Mouse (Mus musculus): ENCODE measurements around the gene Prim1. TPM values are rescaled to one million over a fixed set of nuclear protein-coding genes. Genes with fewer than 3 reads are reported as not detected.
A peak's percentile ranks its signal among the peaks of the same experiment; 100 is the strongest.
"Not testable (repeated sequence)": the region's sequence is repeated elsewhere in the genome, so short reads cannot be mapped to it uniquely, and the experiment has no call there.

The Prim1 gene
- polyA plus RNA-seq, 1 experiment from 2014 or later = 66.1 TPM

DNA sequence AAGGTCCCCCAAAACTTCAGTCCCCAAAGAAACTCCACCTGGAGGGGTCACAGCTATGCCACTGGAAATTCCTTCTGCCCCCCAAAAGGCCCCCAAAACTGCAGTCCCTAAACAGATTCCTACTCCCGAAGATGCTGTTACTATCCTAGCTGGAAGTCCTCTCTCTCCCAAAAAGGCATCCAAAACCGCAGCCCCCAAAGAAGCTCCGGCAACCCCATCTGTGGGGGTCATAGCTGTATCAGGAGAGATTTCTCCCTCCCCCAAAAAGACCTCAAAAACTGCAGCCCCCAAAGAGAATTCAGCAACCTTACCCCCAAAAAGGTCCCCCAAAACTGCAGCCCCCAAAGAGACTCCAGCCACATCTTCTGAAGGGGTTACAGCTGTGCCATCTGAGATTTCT is 27.5 kb downstream of the Prim1 start:
- Histone ChIP-seq H3K27ac (ENCODE audit: low read length) (no peak overlapping the region), H3K27me3 (replicated peaks; ENCODE audit: control insufficient read depth, insufficient read depth, low read length) (no peaks in the 10 kb centered on the region), H3K4me2 (ENCODE audit: low read depth, low read length) (no peak overlapping the region), H3K4me1 (ENCODE audit: control insufficient read depth, insufficient read depth, low read length) (peaks cover 30% of the 10 kb centered on the region), H3K9ac (ENCODE audit: low read depth, low read length) (no peak overlapping the region), H3K9me3 (ENCODE audit: control insufficient read depth, low read length) (no peaks in the 10 kb centered on the region), H3K36me3 (ENCODE audit: control insufficient read depth, insufficient read depth, low read length) (peaks cover 34% of the 10 kb centered on the region), H3K4me3 (ENCODE audit: low read length) (no peak overlapping the region)
- 82% methylated on average over 3 of the region's 3 CpGs for WGBS
- no peak for ATAC-seq

DNA sequence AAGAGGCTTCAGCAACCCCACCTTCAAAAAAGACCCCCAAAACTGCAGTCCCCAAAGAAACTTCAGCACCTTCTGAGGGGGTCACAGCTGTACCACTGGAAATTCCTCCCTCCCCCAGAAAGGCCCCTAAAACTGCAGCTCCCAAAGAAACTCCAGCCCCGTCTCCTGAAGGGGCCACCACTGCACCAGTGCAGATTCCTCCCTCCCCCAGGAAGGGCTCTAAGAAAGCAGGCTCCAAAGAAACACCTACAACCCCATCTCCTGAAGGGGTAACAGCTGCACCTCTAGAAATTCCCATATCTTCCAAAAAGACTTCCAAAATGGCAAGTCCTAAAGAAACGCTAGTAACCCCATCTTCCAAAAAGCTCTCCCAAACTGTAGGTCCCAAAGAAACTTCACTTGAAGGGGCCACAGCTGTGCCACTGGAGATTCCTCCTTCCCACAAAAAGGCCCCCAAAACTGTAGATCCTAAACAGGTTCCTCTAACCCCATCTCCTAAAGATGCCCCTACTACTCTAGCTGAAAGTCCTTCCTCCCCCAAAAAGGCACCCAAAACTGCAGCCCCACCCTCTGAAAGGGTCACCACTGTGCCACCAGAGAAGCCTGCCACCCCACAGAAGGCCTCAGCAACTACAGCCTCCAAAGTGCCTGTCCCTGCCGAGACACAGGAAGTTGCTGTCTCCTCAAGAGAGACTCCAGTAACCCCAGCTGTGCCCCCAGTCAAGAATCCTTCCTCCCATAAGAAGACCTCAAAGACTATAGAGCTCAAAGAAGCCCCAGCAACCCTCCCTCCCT is 28.3 kb downstream of the Prim1 start:
- H3K4me3 ChIP-seq (ENCODE audit: low read length) = no peak overlapping the region
- H3K9ac ChIP-seq (ENCODE audit: low read depth, low read length) = no peak overlapping the region
- H3K4me2 ChIP-seq (ENCODE audit: low read depth, low read length) = no peak overlapping the region
- H3K27me3 ChIP-seq (replicated peaks; ENCODE audit: control insufficient read depth, insufficient read depth, low read length) = no peaks in the 10 kb centered on the region
- no peak overlapping the region for H3K27ac ChIP-seq (ENCODE audit: low read length)
- peaks cover 34% of the 10 kb centered on the region for H3K36me3 ChIP-seq (ENCODE audit: control insufficient read depth, insufficient read depth, low read length)
- no peaks in the 10 kb centered on the region for H3K9me3 ChIP-seq (ENCODE audit: control insufficient read depth, low read length)
- peaks cover 28% of the 10 kb centered on the region for H3K4me1 ChIP-seq (ENCODE audit: control insufficient read depth, insufficient read depth, low read length)
- 63% methylated on average over 3 of the region's 3 CpGs for WGBS
- no peak for ATAC-seq

DNA sequence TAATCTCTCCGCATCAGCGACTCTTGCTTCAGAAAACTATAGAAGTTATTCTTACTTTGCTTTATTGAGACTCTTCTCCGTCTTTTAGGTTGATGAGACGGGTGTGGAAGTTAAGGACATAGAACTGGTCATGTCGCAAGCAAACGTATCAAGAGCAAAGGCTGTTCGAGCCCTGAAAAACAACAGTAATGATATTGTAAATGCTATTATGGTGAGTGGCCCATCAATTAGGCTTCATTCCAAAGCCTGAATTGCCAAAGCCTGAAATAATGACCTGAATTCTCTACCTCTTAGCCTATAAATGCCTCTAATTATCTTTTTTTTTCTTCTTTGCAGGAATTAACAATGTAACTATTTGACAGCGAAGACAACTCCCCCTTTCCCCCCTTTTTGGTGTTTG is 33.2 kb downstream of the Prim1 start:
- H3K9me3 ChIP-seq (ENCODE audit: control insufficient read depth, low read length) = no peaks in the 10 kb centered on the region
- ATAC-seq = no peak
- H3K27ac ChIP-seq (ENCODE audit: low read length) = no peak overlapping the region
- no peak overlapping the region for H3K4me3 ChIP-seq (ENCODE audit: low read length)
- no peaks in the 10 kb centered on the region for H3K27me3 ChIP-seq (replicated peaks; ENCODE audit: control insufficient read depth, insufficient read depth, low read length)
- 95% methylated on average over 8 of the region's 8 CpGs for WGBS
- no peak overlapping the region for H3K4me2 ChIP-seq (ENCODE audit: low read depth, low read length)
- H3K36me3 ChIP-seq (ENCODE audit: control insufficient read depth, insufficient read depth, low read length) = peaks cover 28% of the 10 kb centered on the region
- no peak overlapping the region for H3K9ac ChIP-seq (ENCODE audit: low read depth, low read length)
- peaks cover 3% of the 10 kb centered on the region for H3K4me1 ChIP-seq (ENCODE audit: control insufficient read depth, insufficient read depth, low read length)

DNA sequence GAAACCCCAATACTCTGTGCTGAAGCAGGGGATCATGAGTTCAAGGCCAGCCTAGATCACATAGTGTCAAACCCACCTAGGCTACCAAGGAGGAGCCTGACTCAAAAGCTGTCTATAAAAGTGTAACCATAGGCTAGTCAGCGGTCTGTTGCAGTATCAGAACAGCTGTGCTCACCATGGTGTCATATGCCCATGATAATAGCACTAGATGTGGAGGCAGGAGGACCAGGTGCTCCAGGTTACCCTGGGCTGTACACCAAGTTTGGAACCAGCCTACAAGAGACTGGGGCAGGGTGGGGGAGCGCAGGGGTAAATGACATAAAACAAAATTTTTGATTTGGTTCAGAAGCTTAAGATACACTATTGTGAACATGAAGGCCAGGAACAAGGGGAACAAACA is 34.8 kb downstream of the Prim1 start:
- Histone ChIP-seq H3K9ac (ENCODE audit: low read depth, low read length) (no peak overlapping the region), H3K9me3 (ENCODE audit: control insufficient read depth, low read length) (no peaks in the 10 kb centered on the region), H3K4me2 (ENCODE audit: low read depth, low read length) (no peak overlapping the region), H3K4me3 (ENCODE audit: low read length) (no peak overlapping the region), H3K4me1 (ENCODE audit: control insufficient read depth, insufficient read depth, low read length) (no peaks in the 10 kb centered on the region), H3K27ac (ENCODE audit: low read length) (no peak overlapping the region), H3K36me3 (ENCODE audit: control insufficient read depth, insufficient read depth, low read length) (peaks cover 19% of the 10 kb centered on the region), H3K27me3 (replicated peaks; ENCODE audit: control insufficient read depth, insufficient read depth, low read length) (no peaks in the 10 kb centered on the region)
- ATAC-seq = 0 out of 2 replicates have a peak, but pooled peaks have one; percentile 51
- WGBS = 98% methylated on average over 2 of the region's 2 CpGs

DNA sequence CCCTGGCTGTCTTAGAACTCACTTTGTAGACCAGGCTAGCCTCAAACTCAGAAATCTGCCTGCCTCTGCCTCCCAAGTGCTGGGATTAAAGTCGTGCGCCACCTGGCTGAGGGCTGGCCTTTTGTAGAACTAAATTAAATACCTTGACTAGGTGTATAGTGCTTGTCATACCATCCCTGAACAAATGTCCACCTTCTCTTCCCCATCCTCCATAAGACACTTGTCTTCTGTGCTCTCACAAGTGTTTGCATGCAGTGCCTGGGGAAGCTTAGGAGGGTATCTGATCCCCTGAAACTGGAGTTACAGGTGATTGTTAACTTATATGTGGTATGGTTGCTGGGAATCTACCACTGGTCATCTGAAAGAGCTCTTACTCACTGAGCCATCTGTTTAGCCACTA is 35.4 kb downstream of the Prim1 start:
- Histone ChIP-seq H3K4me1 (ENCODE audit: control insufficient read depth, insufficient read depth, low read length) (no peaks in the 10 kb centered on the region), H3K4me2 (ENCODE audit: low read depth, low read length) (no peak overlapping the region), H3K27ac (ENCODE audit: low read length) (no peak overlapping the region), H3K36me3 (ENCODE audit: control insufficient read depth, insufficient read depth, low read length) (peaks cover 15% of the 10 kb centered on the region), H3K27me3 (replicated peaks; ENCODE audit: control insufficient read depth, insufficient read depth, low read length) (no peaks in the 10 kb centered on the region), H3K9ac (ENCODE audit: low read depth, low read length) (no peak overlapping the region), H3K9me3 (ENCODE audit: control insufficient read depth, low read length) (no peaks in the 10 kb centered on the region), H3K4me3 (ENCODE audit: low read length) (no peak overlapping the region)
- WGBS = 89% methylated on average over 2 of the region's 2 CpGs
- ATAC-seq = no peak

DNA sequence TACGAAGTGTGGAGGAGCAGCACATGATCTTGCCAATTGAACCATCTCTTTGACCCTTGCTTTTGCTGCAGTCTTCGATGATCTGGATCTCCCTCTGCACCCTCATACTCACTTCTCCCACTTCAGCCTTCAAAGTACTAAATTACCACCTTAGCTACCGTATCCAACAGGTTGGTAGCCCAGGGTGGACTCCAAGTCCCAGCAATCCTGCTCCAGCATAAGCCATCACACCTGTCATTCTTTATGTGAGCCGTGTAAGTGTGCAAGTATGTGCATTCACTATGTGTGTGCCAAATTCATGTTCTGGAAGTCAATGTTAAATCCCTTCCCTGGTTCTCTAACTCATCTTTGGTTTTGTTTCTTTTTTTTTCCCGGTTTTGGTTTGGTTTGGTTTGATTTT is 36.6 kb downstream of the Prim1 start:
- no peak for ATAC-seq
- 94% methylated on average over 5 of the region's 5 CpGs for WGBS
- no peak overlapping the region for H3K9ac ChIP-seq (ENCODE audit: low read depth, low read length)
- no peaks in the 10 kb centered on the region for H3K9me3 ChIP-seq (ENCODE audit: control insufficient read depth, low read length)
- H3K36me3 ChIP-seq (ENCODE audit: control insufficient read depth, insufficient read depth, low read length) = peaks cover 11% of the 10 kb centered on the region
- H3K27me3 ChIP-seq (replicated peaks; ENCODE audit: control insufficient read depth, insufficient read depth, low read length) = no peaks in the 10 kb centered on the region
- no peaks in the 10 kb centered on the region for H3K4me1 ChIP-seq (ENCODE audit: control insufficient read depth, insufficient read depth, low read length)
- H3K4me3 ChIP-seq (ENCODE audit: low read length) = no peak overlapping the region
- H3K27ac ChIP-seq (ENCODE audit: low read length) = no peak overlapping the region
- H3K4me2 ChIP-seq (ENCODE audit: low read depth, low read length) = no peak overlapping the region

DNA sequence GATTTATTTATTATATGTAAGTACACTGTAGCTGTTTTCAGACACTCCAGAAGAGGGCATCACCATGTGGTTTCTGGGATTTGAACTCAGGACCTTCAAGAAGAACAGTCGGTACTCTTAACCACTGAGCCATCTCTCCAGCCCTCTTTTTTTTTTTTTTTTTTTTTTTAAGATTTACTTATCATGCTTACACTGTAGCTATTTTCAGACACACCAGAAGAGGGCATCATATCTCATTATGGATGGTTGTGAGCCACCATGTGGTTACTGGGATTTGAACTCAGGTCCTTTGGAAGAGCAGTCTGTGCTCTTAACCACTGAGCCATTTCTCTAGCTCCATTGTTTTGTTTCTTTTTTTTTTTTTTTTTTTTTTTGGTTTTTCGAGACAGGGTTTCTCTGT is 37.2 kb downstream of the Prim1 start:
- not testable (repeated sequence) for H3K4me1 ChIP-seq (ENCODE audit: control insufficient read depth, insufficient read depth, low read length); H3K27ac ChIP-seq (ENCODE audit: low read length); H3K4me3 ChIP-seq (ENCODE audit: low read length); H3K9ac ChIP-seq (ENCODE audit: low read depth, low read length); H3K9me3 ChIP-seq (ENCODE audit: control insufficient read depth, low read length); H3K27me3 ChIP-seq (replicated peaks; ENCODE audit: control insufficient read depth, insufficient read depth, low read length); H3K4me2 ChIP-seq (ENCODE audit: low read depth, low read length); ATAC-seq
- WGBS = 100% methylated on average over 1 of the region's 2 CpGs
- peaks cover 11% of the 10 kb centered on the region for H3K36me3 ChIP-seq (ENCODE audit: control insufficient read depth, insufficient read depth, low read length)

DNA sequence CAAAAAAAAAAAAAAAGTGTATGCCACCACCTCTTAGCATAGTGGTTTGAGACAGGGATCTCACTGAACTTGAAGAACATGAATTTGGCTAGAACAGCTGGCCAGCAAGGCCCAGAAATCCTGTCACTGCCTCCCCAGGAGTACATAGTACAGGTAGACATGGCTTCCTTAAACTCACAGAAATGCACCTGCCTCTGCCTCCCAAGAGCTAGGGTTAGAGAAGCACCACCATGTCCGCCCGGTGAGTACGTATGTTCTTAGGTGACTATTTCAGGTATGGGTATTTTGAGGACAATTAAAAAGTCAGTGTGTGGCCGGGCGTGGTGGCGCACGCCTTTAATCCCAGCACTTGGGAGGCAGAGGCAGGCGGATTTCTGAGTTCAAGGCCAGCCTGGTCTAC is 38.0 kb downstream of the Prim1 start:
- Histone ChIP-seq H3K36me3 (ENCODE audit: control insufficient read depth, insufficient read depth, low read length) (peaks cover 11% of the 10 kb centered on the region), H3K4me1 (ENCODE audit: control insufficient read depth, insufficient read depth, low read length) (peaks cover 4% of the 10 kb centered on the region; the same call in 1 of the 2 replicates), H3K27me3 (replicated peaks; ENCODE audit: control insufficient read depth, insufficient read depth, low read length) (no peaks in the 10 kb centered on the region), H3K9me3 (ENCODE audit: control insufficient read depth, low read length) (no peaks in the 10 kb centered on the region), H3K27ac (ENCODE audit: low read length) (no peak overlapping the region), H3K4me3 (ENCODE audit: low read length) (no peak overlapping the region), H3K9ac (ENCODE audit: low read depth, low read length) (no peak overlapping the region), H3K4me2 (ENCODE audit: low read depth, low read length) (no peak overlapping the region)
- ATAC-seq = no peak
- 94% methylated on average over 8 of the region's 8 CpGs for WGBS

DNA sequence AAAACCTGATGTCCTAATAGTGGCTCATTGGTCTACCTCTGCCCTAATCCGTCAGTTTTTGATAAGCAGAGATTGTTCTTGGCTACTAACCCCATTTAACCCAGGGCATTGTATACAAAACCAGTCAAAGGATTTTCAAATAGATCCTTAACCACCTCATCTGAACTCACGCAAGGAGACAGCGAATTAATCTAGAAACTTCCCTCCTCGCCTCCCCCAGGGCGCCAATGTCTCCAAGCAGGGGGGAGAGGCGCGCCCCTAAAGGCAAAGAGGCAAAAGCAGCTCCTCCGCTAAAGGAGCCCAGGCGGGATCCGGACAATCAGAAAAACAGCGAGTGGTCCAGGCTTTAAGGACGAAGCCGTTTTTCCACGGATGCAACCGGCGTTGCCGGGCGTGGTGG is 43.2 kb downstream of the Prim1 start:
- under 1% methylated on average over 18 of the region's 18 CpGs for WGBS
- peak overlapping the region; percentile 96 for H3K9ac ChIP-seq (ENCODE audit: low read depth, low read length)

More for the DNA sequence above, 43.2 kb downstream of the Prim1 start:
- Histone ChIP-seq H3K9me3 (ENCODE audit: control insufficient read depth, low read length) (no peaks in the 10 kb centered on the region), H3K4me1 (ENCODE audit: control insufficient read depth, insufficient read depth, low read length) (peaks cover 19% of the 10 kb centered on the region), H3K4me3 (ENCODE audit: low read length) (peak overlapping the region; percentile 98), H3K36me3 (ENCODE audit: control insufficient read depth, insufficient read depth, low read length) (no peaks in the 10 kb centered on the region), H3K27me3 (replicated peaks; ENCODE audit: control insufficient read depth, insufficient read depth, low read length) (no peaks in the 10 kb centered on the region), H3K27ac (ENCODE audit: low read length) (peak overlapping the region; percentile 98), H3K4me2 (ENCODE audit: low read depth, low read length) (peak overlapping the region; percentile 88)
- no peak for ATAC-seq
